Mouse (Mus musculus): ENCODE data around the gene Usp43. TPM values are rescaled to one million over a fixed set of nuclear protein-coding genes. Genes with fewer than 3 reads are reported as not detected.

The Usp43 gene
- polyA plus RNA-seq, 1 experiment from 2014 or later = 4.5 TPM

DNA sequence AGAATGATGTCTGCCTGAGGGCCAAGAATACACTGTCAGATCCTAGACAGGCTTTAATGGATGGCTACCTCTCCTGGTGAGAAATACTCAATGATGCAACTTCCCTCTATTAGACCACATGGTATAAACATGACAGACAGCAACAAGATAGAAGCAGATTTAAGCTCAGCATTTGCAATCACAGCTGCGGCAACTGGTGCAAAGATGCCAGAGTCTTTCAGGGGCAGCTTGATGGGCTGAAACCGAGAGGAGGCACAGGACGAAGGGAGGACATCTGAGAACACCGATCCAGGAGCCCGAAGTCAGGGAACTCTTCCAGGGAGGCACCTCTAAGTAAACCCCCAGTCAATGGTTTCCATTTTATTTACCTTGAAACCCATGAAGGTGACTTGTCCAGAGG lies 31.7 kb upstream of the Usp43 start:
- Histone ChIP-seq H3K9me3 (ENCODE audit: low read depth, low read length) (no peaks in the 10 kb centered on the region), H3K4me3 (ENCODE audit: low read depth, low read length) (no peak overlapping the region), H3K27ac (ENCODE audit: low read depth) (no peak overlapping the region), H3K36me3 (ENCODE audit: insufficient read depth) (no peaks in the 10 kb centered on the region), H3K4me1 (ENCODE audit: insufficient read depth) (no peaks in the 10 kb centered on the region), H3K9ac (no peak overlapping the region), H3K4me2 (no peak overlapping the region), H3K27me3 (ENCODE audit: insufficient read depth, low read length) (no peaks in the 10 kb centered on the region)
- TF ChIP-seq CTCF (IDR thresholded peaks at IDR 0.05; ENCODE audit: low read depth) = no peak
- WGBS = 71% methylated on average over 5 of the region's 5 CpGs
- DNase-seq = no peak
- ATAC-seq (ENCODE audit: insufficient read depth) = no peak

DNA sequence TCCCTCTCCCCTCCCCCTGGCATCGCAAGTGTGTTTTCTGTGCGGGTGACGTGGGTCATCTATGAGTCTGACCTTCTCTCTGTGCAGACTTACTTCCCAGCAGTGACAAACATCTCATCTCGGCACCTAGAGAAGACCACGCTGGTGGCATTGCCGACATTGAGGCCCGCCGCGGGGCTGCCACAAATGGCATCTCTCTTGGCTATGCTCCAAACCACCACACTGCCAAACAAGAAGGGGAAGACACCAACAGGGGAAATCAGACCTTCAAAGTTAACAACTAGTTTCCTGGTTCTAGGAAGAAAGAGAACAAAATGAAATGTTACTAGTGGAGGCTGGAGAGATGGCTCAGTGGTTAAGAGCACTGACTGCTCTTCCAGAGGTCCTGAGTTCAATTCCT lies 27.5 kb upstream of the Usp43 start:
- TF ChIP-seq CTCF (IDR thresholded peaks at IDR 0.05; ENCODE audit: low read depth) = no peak
- H3K27me3 ChIP-seq (ENCODE audit: insufficient read depth, low read length) = no peaks in the 10 kb centered on the region
- no peak overlapping the region for H3K4me2 ChIP-seq
- no peak overlapping the region for H3K9ac ChIP-seq
- ATAC-seq (ENCODE audit: insufficient read depth) (no peak), DNase-seq (no peak)
- H3K9me3 ChIP-seq (ENCODE audit: low read depth, low read length) = no peaks in the 10 kb centered on the region
- H3K4me1 ChIP-seq (ENCODE audit: insufficient read depth) = no peaks in the 10 kb centered on the region
- 76% methylated on average over 9 of the region's 9 CpGs for WGBS
- H3K36me3 ChIP-seq (ENCODE audit: insufficient read depth) = no peaks in the 10 kb centered on the region
- H3K4me3 ChIP-seq (ENCODE audit: low read depth, low read length) = no peak overlapping the region
- no peak overlapping the region for H3K27ac ChIP-seq (ENCODE audit: low read depth)

DNA sequence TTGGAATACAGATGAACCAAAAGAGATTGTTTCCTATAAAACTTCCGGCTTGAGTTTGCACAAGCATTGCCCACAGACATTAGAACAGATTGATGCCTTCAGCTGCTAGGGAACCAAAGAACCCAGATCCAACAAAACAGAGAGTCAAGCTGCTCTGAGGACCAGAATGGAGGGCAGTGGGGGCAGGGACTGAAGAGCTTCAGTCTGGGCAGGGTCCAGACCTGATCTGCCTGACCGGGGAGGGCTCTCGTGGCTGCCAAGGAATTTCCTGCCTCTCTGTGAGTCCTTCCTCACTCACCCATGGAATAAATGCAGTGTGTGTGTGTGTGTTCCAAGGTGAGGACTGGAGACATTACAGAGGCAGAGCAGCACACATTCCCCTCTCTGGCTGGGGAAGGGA lies 26.3 kb upstream of the Usp43 start:
- WGBS = 34% methylated on average over 3 of the region's 3 CpGs
- H3K4me1 ChIP-seq (ENCODE audit: insufficient read depth) = no peaks in the 10 kb centered on the region
- no peak overlapping the region for H3K4me2 ChIP-seq
- no peak for TF ChIP-seq CTCF (IDR thresholded peaks at IDR 0.05; ENCODE audit: low read depth)
- no peak overlapping the region for H3K9ac ChIP-seq
- H3K4me3 ChIP-seq (ENCODE audit: low read depth, low read length) = no peak overlapping the region
- no peaks in the 10 kb centered on the region for H3K9me3 ChIP-seq (ENCODE audit: low read depth, low read length)
- H3K27me3 ChIP-seq (ENCODE audit: insufficient read depth, low read length) = no peaks in the 10 kb centered on the region
- ATAC-seq (ENCODE audit: insufficient read depth) (no peak), DNase-seq (no peak)
- peak overlapping the region; percentile 1; the same call in 1 of the 2 replicates for H3K27ac ChIP-seq (ENCODE audit: low read depth)
- no peaks in the 10 kb centered on the region for H3K36me3 ChIP-seq (ENCODE audit: insufficient read depth)

DNA sequence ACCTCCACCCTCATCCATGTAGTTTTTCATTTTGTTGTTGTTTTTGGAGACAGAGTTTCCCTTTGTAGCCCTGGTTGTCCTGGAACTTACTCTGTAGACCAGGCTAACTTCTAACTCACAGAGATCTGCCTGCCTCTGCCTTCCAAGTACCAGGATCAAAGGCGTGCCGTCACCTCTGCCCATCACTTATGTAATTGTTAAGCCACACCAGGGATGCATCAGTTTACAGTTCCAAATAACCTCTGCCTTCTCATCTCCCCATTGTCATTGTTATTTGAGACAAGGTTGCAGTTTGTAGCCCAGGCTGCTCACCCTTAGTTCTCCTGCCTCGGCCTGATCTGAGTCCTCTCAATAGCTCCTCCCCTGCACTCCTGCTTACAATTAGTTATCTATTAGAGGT lies 10.2 kb upstream of the Usp43 start:
- Histone ChIP-seq H3K4me1 (ENCODE audit: insufficient read depth) (no peaks in the 10 kb centered on the region), H3K27me3 (ENCODE audit: insufficient read depth, low read length) (no peaks in the 10 kb centered on the region), H3K9ac (no peak overlapping the region), H3K36me3 (ENCODE audit: insufficient read depth) (no peaks in the 10 kb centered on the region), H3K9me3 (ENCODE audit: low read depth, low read length) (no peaks in the 10 kb centered on the region), H3K4me3 (ENCODE audit: low read depth, low read length) (no peak overlapping the region), H3K4me2 (no peak overlapping the region), H3K27ac (ENCODE audit: low read depth) (no peak overlapping the region)
- TF ChIP-seq CTCF (IDR thresholded peaks at IDR 0.05; ENCODE audit: low read depth) = no peak
- WGBS = 87% methylated on average over 3 of the region's 3 CpGs
- DNase-seq (no peak), ATAC-seq (ENCODE audit: insufficient read depth) (no peak)

DNA sequence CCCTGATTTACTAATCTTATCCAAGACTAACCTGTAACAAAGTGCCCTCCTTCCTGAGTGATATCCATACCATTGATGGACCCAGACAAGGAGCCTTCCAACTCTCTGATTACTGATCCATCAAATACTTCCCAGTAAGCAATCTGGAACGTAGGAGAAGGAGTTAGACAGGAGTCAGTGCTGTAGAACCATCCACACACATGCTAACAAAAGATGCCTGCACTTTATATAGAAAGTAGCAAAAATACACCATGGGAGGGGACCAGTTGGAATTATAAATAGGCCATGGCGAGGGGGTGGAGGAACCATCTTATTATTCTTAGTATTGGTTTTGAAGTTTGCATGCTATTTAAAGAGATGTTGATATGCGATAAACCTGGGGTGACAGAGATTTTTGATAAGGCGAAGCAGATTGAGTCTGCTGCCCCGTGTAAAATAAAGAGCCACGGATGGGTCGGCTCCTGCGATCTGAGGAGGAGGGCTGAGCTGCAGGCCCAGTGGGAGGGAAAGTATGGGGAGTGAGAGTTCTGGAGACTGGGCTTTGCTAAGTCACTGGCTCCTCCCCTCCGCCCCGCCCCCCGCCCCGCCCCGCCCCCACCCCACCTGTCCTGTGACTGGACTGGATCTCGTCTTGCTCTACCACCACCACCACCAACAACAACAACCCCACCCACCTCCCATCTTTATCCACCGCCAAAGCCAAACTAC lies 4.5 kb upstream of the Usp43 start:
- no peak overlapping the region for H3K27ac ChIP-seq (ENCODE audit: low read depth)
- DNase-seq (no peak), ATAC-seq (ENCODE audit: insufficient read depth) (no peak)
- no peaks in the 10 kb centered on the region for H3K4me1 ChIP-seq (ENCODE audit: insufficient read depth)
- H3K9me3 ChIP-seq (ENCODE audit: low read depth, low read length) = no peaks in the 10 kb centered on the region
- H3K36me3 ChIP-seq (ENCODE audit: insufficient read depth) = no peaks in the 10 kb centered on the region
- TF ChIP-seq CTCF (IDR thresholded peaks at IDR 0.05; ENCODE audit: low read depth) = no peak
- H3K9ac ChIP-seq = no peak overlapping the region
- no peak overlapping the region for H3K4me2 ChIP-seq
- WGBS = 18% methylated on average over 11 of the region's 15 CpGs
- peaks cover 7% of the 10 kb centered on the region for H3K27me3 ChIP-seq (ENCODE audit: insufficient read depth, low read length)
- no peak overlapping the region for H3K4me3 ChIP-seq (ENCODE audit: low read depth, low read length)

DNA sequence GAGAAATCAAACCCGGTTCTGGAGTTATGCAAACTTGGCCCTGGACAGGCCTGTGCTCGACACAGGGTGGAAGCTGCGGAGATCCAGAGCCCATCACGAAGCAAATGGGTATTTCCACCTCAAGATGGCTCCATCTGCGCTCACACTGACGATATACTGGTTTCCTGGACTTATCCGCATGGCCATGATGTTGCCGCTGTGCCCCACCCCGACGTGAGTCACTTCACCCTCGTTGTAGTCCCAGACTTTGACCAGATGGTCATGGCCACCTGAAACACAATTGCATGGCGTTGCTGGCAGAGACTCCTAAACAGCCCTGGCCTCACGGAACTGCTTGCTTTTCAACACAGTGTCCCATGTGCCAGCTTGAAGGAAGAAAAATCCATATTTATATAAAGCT lies 3.0 kb upstream of the Usp43 start:
- no peak for TF ChIP-seq CTCF (IDR thresholded peaks at IDR 0.05; ENCODE audit: low read depth)
- H3K9ac ChIP-seq = no peak overlapping the region
- ATAC-seq (ENCODE audit: insufficient read depth) (no peak), DNase-seq (no peak)
- WGBS = 83% methylated on average over 13 of the region's 13 CpGs
- H3K9me3 ChIP-seq (ENCODE audit: low read depth, low read length) = no peaks in the 10 kb centered on the region
- no peak overlapping the region for H3K4me2 ChIP-seq
- no peak overlapping the region for H3K4me3 ChIP-seq (ENCODE audit: low read depth, low read length)
- no peak overlapping the region for H3K27ac ChIP-seq (ENCODE audit: low read depth)
- H3K4me1 ChIP-seq (ENCODE audit: insufficient read depth) = no peaks in the 10 kb centered on the region
- peaks cover 21% of the 10 kb centered on the region for H3K27me3 ChIP-seq (ENCODE audit: insufficient read depth, low read length)
- no peaks in the 10 kb centered on the region for H3K36me3 ChIP-seq (ENCODE audit: insufficient read depth)

DNA sequence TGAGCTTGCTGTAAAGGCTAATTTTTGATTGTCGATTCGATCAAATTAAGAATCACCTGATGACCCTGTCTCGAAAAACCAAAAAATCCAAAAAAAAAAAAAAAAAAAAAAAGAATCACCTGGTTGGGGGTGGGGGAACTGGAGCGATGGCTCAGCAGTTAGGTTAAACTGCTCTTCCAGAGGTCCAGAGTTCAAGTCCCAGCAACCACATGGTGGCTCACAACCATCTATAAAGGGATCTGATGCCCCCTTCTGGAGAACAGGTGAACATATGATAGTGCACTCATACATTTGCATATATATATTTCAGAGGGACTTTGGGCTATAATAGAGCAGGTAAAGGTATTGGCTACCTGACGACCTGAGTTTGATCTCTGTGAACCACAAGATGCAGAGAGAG lies 1.8 kb upstream of the Usp43 start:
- DNase-seq (no peak), ATAC-seq (ENCODE audit: insufficient read depth) (no peak)
- Histone ChIP-seq H3K9ac (no peak overlapping the region), H3K4me3 (ENCODE audit: low read depth, low read length) (no peak overlapping the region), H3K4me1 (ENCODE audit: insufficient read depth) (no peaks in the 10 kb centered on the region), H3K27me3 (ENCODE audit: insufficient read depth, low read length) (peaks cover 23% of the 10 kb centered on the region), H3K36me3 (ENCODE audit: insufficient read depth) (no peaks in the 10 kb centered on the region), H3K9me3 (ENCODE audit: low read depth, low read length) (no peaks in the 10 kb centered on the region), H3K27ac (ENCODE audit: low read depth) (no peak overlapping the region), H3K4me2 (peak overlapping the region; percentile 100)
- 92% methylated on average over 5 of the region's 5 CpGs for WGBS
- TF ChIP-seq CTCF (IDR thresholded peaks at IDR 0.05; ENCODE audit: low read depth) = peak; percentile 22; the same call in 1 of the 2 replicates
